Mouse (Mus musculus) left cerebral cortex, postnatal 10 days (tissue): ENCODE results near the gene Gch1. TPM values are rescaled to one million over a fixed set of nuclear protein-coding genes. Genes with fewer than 3 reads are reported as not detected.

Experiments
- DNase-seq, 2 experiments: peaks; one replicate each; pipeline ENCODE4 v3.0.0; 2021 to 2022; ENCODE audit warnings: low spot score in 2 of 2, mixed read lengths in 1 of 2; ENCODE audit errors: extremely low spot score in 1 of 2
- intact Hi-C: fragments of 180-260 bp; cut with DNase I; formaldehyde crosslinking; loops from one replicate; pipeline ENCODE4 v1.15.1; 2025
- total RNA-seq, 2 experiments: library from RNA; stranded (reverse); gene quantifications; 2 replicates each; pipeline ENCODE4 v1.2.3; 2021

The Gch1 gene
- total RNA-seq, 2 experiments from 2014 or later: 1.1 to 1.4 TPM

DNA sequence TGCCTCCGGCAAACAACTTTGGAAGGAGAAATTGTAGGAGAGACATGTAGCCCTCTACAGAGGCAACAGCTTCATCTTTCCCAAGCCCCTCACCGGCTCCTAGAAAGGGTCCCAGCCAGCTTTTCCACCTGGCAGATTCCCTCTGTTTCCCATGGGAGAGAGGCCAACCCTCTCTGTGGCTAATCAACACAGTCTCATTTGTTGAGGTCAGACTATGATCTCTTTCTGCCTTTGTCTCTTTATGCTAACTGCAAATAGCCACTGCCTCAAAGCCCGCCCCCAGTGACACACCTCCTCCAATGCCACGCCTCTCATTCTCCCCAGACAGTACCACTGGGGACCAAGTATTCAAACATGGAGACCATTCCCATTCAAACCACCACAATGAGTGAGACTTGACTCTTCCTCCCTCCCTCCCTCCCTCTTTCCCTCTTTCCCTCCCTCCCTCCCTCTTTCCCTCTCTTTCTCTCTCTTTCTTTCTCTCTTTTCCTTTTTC, 20.5 kb upstream of the Gch1 start:
- intact Hi-C loops: no loop called here
- no peak for DNase-seq

DNA sequence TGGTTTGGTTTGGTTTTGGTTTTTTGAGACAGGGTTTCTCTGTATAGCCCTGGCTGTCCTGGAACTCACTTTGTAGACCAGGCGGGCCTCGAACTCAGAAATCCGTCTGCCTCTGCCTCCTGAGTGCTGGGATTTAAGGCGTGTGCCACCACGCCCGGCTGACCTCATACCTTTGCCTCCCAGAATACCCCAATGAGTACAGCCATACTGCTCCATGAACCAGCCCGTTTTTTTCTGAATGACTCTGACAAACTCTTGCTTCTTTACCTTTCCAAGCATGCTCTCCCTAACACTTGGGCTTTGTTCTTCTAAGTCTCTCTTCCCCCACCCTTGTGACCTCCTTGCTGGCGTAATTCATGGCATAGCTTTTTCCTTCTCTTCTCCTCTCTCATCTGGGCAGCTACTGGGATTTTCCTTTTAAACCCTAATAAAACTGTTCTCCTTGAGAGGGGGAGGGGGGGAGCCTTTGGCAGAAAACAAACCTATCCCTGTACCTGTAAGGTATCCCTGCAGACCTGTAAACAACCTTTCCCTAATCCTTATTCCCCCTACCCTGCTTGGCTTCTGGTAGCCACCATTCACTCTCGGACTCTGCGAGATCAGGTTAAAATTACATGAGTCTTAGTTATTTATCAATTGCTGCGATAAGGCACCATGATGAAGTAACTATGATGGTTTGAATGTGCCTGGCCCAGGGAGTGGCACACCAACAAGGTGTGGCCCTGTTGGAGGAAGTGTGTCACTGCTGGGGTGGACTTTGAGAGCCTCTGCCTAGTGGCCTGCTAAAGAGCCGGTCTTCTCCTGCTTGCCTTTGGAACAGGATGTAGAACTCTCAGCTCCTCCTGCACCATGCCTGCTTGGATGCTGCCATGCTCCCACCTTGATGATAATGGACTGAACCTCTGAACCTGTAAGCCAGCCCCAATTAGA, 19.6 kb upstream of the Gch1 start:
- intact Hi-C loops: no loop called here
- DNase-seq: no peak

GRCm38 (mm10) chr14:47206601-47207000, 17.4 kb upstream of the Gch1 start:
- no peak for DNase-seq
- intact Hi-C loops: no loop called here

GRCm38 (mm10) chr14:47205270-47205972, 16.2 kb upstream of the Gch1 start:
- intact Hi-C loops: no loop called here
- DNase-seq: no peak

- intact Hi-C loops: no loop called here
- DNase-seq: peak in 1 of 2 experiments; percentile 20
These were observed 8.1 kb upstream of the Gch1 start for GRCm38 (mm10) chr14:47197340-47197739.

GRCm38 (mm10) chr14:47196711-47197110, 7.5 kb upstream of the Gch1 start:
- DNase-seq: no peak
- intact Hi-C loops: no loop called here

- no peak for DNase-seq
- intact Hi-C loops: no loop called here
These were observed 4.9 kb upstream of the Gch1 start for GRCm38 (mm10) chr14:47194096-47194495.

DNA sequence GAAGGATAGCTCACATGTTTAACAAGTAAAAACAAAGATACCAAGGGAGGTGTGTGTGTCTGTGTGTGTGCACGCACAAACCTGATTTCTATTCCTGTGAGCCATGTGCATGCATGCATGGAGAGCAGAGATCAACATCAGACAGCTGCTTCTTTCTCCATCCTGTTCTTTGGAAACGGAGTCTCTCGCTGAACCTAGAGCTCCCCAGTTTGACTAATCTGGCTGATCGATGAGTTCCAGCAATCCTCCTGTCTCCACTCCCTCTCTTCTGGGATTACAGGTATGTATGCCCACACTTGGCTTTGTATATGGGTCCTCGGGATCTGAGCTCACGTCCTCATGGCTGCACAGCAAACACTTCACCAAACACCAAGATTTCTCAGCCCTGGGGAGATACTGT, 4.3 kb upstream of the Gch1 start:
- intact Hi-C loops: no loop called here

DNA sequence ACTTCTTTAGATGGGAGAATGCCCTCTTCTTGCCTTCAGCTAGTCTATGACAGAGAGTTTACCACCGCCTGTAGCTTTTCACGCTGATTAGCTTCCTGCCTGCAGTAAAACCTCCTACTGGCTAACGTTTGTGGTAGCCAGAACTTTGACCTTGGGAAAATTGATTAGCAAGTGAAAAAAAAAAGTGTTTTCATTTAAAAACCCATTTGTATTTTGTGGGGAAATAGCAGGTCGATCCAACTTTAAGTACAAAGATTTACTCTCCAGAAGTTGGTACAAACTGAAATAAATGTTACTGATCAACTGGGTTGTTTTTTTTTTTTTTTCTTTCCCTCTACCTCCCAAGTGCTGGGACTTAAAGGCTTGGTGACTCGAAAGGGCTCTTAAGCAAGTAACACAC, 2.6 kb upstream of the Gch1 start:
- intact Hi-C loops: no loop called here
- no peak for DNase-seq

More for the DNA sequence above, 4.3 kb upstream of the Gch1 start:
- no peak for DNase-seq

DNA sequence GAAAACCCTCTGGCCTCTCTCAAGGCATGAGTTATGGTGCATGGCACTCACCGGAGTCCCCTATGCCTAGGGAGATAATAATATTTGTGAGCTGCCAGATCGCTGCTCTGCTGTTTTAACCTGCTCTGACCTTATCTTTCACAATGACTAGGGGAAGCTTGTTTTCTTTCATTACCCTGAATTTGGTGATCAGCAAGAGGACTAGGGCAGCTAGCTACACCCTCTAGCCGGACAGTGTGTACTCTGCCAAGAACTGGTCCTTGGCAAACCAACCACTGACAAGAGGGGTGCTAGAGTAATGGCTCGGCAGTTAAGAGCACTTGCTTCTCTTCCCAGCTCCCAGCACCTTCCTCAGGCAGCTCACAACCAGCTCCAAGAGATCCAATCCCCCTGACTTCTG, 1.4 kb upstream of the Gch1 start:
- DNase-seq: no peak
- intact Hi-C loops: no loop called here

DNA sequence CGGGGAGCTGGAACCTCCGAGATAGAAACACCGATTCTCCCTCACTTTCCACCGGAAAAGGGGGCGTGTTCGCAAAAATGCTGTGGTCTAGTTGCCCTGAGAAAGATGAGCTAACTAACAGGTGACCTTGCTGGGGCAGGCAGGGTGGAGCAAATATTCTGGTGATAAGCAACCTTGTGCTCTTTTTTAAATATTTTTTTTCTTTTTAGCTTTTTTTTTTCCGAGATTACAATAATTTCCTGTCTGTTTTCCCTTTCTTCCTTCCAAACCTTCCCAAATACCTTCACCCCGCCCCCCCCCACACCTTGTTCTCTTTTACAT, 382 bp upstream of the Gch1 start:
- intact Hi-C loops: loop anchor here (10.0 kb wide), 1 partner anchor 315 kb away; no protein-coding TSS in a partner anchor
- no peak for DNase-seq

DNA sequence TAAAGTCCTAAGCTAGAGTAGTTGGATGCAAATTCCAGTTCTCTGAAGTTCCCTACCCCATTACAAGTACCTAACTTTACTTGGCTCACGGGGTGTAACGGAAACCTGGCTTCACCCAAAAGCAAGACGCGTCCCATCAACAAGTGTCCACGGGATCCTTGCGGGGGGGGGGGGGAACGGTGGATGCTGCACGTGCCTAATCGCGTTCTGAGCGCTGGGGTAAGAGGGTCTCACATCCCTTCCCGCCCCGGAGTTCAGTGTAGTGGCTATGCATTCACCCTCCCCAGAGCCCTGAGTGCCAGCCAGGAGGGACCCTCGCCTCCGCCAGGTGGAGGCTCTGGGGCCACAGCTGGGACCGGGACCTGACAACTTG, 752 bp downstream of the Gch1 start:
- intact Hi-C loops: loop anchor here (10.0 kb wide), 1 partner anchor 314 kb away; no protein-coding TSS in a partner anchor
- DNase-seq: peak in 1 of 2 experiments; percentile 45

DNA sequence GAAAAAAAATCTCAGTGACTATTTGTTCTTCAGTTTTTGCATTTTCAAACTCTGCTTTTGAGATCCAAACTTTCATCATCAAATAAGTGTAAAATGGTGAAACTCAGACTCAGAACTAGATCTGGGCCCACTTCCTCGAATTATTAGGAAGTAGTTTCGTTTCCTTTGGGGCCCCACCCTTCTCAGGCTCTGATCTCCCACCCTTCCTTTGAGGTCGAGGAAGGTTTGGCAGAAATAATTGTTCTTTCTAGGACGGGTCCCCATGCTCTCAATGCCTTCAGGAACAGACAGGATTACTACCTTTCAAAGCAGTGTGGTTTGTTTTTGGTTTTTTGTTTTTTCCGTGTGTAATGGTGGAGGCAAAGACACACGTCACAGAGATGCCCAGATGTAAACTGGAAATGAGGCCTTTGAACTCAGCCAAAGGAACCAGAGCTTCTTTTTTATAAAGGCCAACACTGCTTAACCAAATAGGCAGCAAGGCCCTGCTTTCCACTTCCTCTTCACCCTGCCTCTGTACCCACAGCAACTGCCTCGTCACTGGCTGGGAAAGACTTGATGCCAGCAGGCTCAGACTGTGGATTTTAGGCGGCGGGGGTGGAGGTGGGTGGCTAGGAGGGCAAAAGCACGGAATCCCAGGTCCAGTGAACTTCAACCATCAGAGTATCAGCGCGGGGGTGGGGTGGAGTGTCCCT, 1.4 kb downstream of the Gch1 start:
- peak in 1 of 2 experiments; percentile 31 for DNase-seq
- intact Hi-C loops: loop anchor here (10.0 kb wide), 1 partner anchor 313 kb away; no protein-coding TSS in a partner anchor

GRCm38 (mm10) chr14:47187261-47187660, 2.0 kb downstream of the Gch1 start:
- no peak for DNase-seq
- intact Hi-C loops: loop anchor here (10.0 kb wide), 1 partner anchor 312 kb away; no protein-coding TSS in a partner anchor

DNA sequence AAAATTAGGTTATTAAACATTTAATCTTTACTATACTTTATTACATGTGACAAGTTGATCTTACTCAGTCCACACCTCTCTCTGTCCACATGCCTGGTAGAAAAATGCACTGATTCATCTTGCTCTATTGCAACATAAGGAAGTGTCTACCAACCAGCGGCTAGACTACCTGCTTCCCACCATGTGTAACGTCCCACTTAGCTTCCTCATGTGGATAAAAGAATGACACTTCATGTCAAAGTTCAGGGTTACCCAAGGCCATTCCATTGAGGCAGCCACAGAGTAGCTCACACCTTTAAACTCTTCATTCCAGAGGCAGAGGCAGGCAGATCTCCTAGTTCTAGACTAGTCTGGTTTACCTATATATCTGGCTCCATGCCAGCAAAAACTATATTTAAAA, 2.7 kb downstream of the Gch1 start:
- intact Hi-C loops: loop anchor here (10.0 kb wide), 1 partner anchor 312 kb away; no protein-coding TSS in a partner anchor
- DNase-seq: no peak

- DNase-seq: peak; percentile 26 to 77
- intact Hi-C loops: loop anchor here (10.0 kb wide), 1 partner anchor 307 kb away; no protein-coding TSS in a partner anchor
These were observed 7.5 kb downstream of the Gch1 start for GRCm38 (mm10) chr14:47181497-47182290.

DNA sequence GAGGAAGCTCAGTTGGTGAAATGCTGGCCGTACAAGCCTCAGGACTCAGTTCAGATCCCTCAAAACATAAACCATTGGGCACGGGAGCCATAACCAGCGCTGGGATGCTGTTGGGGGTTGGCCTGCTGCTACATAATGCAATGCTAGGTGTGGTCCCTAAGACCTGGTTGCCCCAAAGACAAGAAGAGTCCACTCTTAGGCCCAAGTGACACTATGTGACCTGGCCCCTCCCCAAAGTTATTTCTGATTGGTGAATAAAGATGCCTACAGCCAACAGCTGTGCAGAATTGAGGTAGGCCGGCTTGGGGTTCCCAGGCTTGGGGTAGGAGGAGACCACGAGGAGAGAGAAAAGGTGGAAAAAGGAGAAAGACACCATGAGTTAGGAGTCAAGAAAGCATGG, 10.4 kb downstream of the Gch1 start:
- intact Hi-C loops: no loop called here
- no peak for DNase-seq

DNA sequence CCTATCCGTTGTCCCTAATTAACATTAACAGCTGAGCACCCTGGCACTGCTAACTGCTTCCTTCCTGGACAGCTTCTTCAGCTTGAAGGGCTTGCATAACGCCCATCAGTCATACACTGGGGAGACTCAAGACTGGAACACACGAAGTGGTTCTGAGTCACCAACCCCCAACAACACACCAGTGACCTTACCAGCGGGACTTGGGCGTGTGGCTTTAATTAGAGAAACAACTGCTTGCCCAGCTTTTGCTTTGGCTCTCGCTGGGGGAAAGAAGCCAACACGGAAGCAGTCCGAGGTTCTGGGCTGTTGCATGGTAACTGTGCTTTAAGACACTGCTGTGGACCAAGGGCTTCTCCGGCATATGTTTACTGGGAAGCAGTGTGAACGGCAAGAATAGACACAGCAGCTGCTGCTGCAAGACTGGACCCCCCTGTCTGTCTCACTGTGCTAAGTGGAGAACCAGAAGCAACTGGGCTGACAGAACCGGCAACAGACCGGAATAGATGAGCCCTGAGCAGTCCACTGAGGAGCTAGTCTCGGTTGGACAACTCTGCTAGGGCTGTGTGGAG, 11.3 kb downstream of the Gch1 start:
- peak; percentile 18 to 56 for DNase-seq
- intact Hi-C loops: no loop called here
